Mouse (Mus musculus) forebrain, embryonic 16.5 days (tissue): ENCODE measurements around the gene Irs1. TPM values are rescaled to one million over a fixed set of nuclear protein-coding genes. Genes with fewer than 3 reads are reported as not detected.

ENCODE experiments used
- ATAC-seq: fragments of 200-750 bp; cut with Nextera tagmentation; 2 replicates; pipeline ENCODE4 v1.8.0; 2017; ENCODE audit warnings: mild to moderate bottlenecking, moderate library complexity
- H3K27ac ChIP-seq: fragments of 300-500 bp; sonication (generic); 2 replicates; pipeline ENCODE4 v1.5.1; 2014; ENCODE audit warnings: low read length, control low read depth
- H3K27me3 ChIP-seq: fragments of 300-500 bp; sonication (generic); replicated peaks from 2 replicates; pipeline ENCODE4 v1.6.1; 2014; ENCODE audit warnings: low read length; ENCODE audit not compliant: control insufficient read depth, insufficient read depth
- H3K36me3 ChIP-seq: fragments of 300-500 bp; sonication (generic); 2 replicates; pipeline ENCODE4 v1.6.1; 2014; ENCODE audit not compliant: control insufficient read depth, insufficient read depth
- H3K4me1 ChIP-seq: fragments of 300-500 bp; sonication (generic); replicated peaks from 2 replicates; pipeline ENCODE4 v1.6.1; 2014; ENCODE audit warnings: low read length; ENCODE audit not compliant: control insufficient read depth, insufficient read depth
- H3K4me2 ChIP-seq: fragments of 300-500 bp; sonication (generic); 2 replicates; pipeline ENCODE4 v1.6.1; 2014; ENCODE audit warnings: mild to moderate bottlenecking, low read length, control low read depth
- H3K4me3 ChIP-seq: fragments of 300-500 bp; sonication (generic); replicated peaks from 2 replicates; pipeline ENCODE4 v1.5.1; 2014; ENCODE audit warnings: mild to moderate bottlenecking, low read length, control low read depth
- H3K9ac ChIP-seq: fragments of 300-500 bp; sonication (generic); replicated peaks from 2 replicates; pipeline ENCODE4 v1.6.1; 2014; ENCODE audit warnings: low read depth, low read length, control low read depth
- H3K9me3 ChIP-seq: fragments of 300-500 bp; sonication (generic); 2 replicates; pipeline ENCODE4 v1.6.1; 2016; ENCODE audit warnings: low read length; ENCODE audit not compliant: control insufficient read depth
- WGBS: fragments of 180-500 bp; shearing (Covaris S2); extraction: QIAGEN DNeasy Blood & Tissue Kit; methylation state at CpG from one replicate; pipeline ENCODE4 v1.1.7; 2014; 5-methylcytosine and 5-hydroxymethylcytosine counted together
- polyA plus RNA-seq: library from polyadenylated mRNA; unstranded; fragments of >200 nt; fragmentation: Nextera tagmentation; extraction: Ambion mirVana; gene quantifications from 2 replicates; pipeline ENCODE4 v1.2.1, GENCODE M21; 2015

Gene Irs1
- polyA plus RNA-seq, 1 experiment from 2014 or later = 9.2 TPM

- ATAC-seq = peak; percentile 2; the same call in 1 of the 2 replicates
- H3K4me2 ChIP-seq = peak overlapping the region; percentile 76
- H3K4me3 ChIP-seq = peak overlapping the region; percentile 54
- H3K9ac ChIP-seq = peak overlapping the region; percentile 73
- H3K27ac ChIP-seq = peak overlapping the region; percentile 96
- H3K9me3 ChIP-seq = no peaks in the 10 kb centered on the region
- no peaks in the 10 kb centered on the region for H3K27me3 ChIP-seq
- no peaks in the 10 kb centered on the region for H3K36me3 ChIP-seq
- WGBS = 0% methylated on average over 1 of the region's 1 CpGs
- peaks cover 47% of the 10 kb centered on the region for H3K4me1 ChIP-seq
Observed at GRCm38 (mm10) chr1:82283901-82284301, 7.3 kb downstream of the Irs1 start.

- H3K27me3 ChIP-seq = no peaks in the 10 kb centered on the region
- peak; percentile 98 for ATAC-seq
- peak overlapping the region; percentile 54 for H3K4me3 ChIP-seq
- H3K9ac ChIP-seq = peak overlapping the region; percentile 73
- H3K36me3 ChIP-seq = no peaks in the 10 kb centered on the region
- WGBS = under 1% methylated on average over 34 of the region's 35 CpGs
- H3K27ac ChIP-seq = peak overlapping the region; percentile 96
- H3K4me1 ChIP-seq = peaks cover 41% of the 10 kb centered on the region
- peak overlapping the region; percentile 76 for H3K4me2 ChIP-seq
- no peaks in the 10 kb centered on the region for H3K9me3 ChIP-seq
Observed at GRCm38 (mm10) chr1:82282992-82283611, 8.1 kb downstream of the Irs1 start.

GRCm38 (mm10) chr1:82281823-82282222 is 9.4 kb downstream of the Irs1 start:
- ATAC-seq = no peak
- peaks cover 9% of the 10 kb centered on the region; the same call in 1 of the 2 replicates for H3K36me3 ChIP-seq
- no peak overlapping the region for H3K4me3 ChIP-seq
- no peak overlapping the region for H3K27ac ChIP-seq
- H3K9me3 ChIP-seq = no peaks in the 10 kb centered on the region
- no peak overlapping the region for H3K4me2 ChIP-seq
- 75% methylated on average over 6 of the region's 6 CpGs for WGBS
- H3K27me3 ChIP-seq = no peaks in the 10 kb centered on the region
- H3K4me1 ChIP-seq = peaks cover 29% of the 10 kb centered on the region
- H3K9ac ChIP-seq = no peak overlapping the region

- no peaks in the 10 kb centered on the region for H3K27me3 ChIP-seq
- peaks cover 18% of the 10 kb centered on the region for H3K4me1 ChIP-seq
- H3K9ac ChIP-seq = no peak overlapping the region
- H3K27ac ChIP-seq = no peak overlapping the region
- H3K9me3 ChIP-seq = no peaks in the 10 kb centered on the region
- H3K4me3 ChIP-seq = no peak overlapping the region
- WGBS = 70% methylated on average over 1 of the region's 1 CpGs
- ATAC-seq = no peak
- H3K36me3 ChIP-seq = peaks cover 9% of the 10 kb centered on the region; the same call in 1 of the 2 replicates
- no peak overlapping the region for H3K4me2 ChIP-seq
Observed at GRCm38 (mm10) chr1:82279768-82280167, 11.4 kb downstream of the Irs1 start.

GRCm38 (mm10) chr1:82274361-82274760 is 16.9 kb downstream of the Irs1 start:
- Histone ChIP-seq H3K9me3 (no peaks in the 10 kb centered on the region), H3K27me3 (no peaks in the 10 kb centered on the region), H3K4me3 (no peak overlapping the region), H3K36me3 (peaks cover 9% of the 10 kb centered on the region; the same call in 1 of the 2 replicates), H3K4me1 (peaks cover 7% of the 10 kb centered on the region), H3K4me2 (no peak overlapping the region), H3K9ac (no peak overlapping the region), H3K27ac (no peak overlapping the region)
- no peak for ATAC-seq
- WGBS = 29% methylated on average over 1 of the region's 1 CpGs

- no peaks in the 10 kb centered on the region for H3K27me3 ChIP-seq
- H3K9ac ChIP-seq = no peak overlapping the region
- ATAC-seq = no peak
- peaks cover 7% of the 10 kb centered on the region for H3K4me1 ChIP-seq
- no peak overlapping the region for H3K27ac ChIP-seq
- WGBS = 4% methylated on average over 6 of the region's 6 CpGs
- H3K4me3 ChIP-seq = no peak overlapping the region
- peaks cover 9% of the 10 kb centered on the region; the same call in 1 of the 2 replicates for H3K36me3 ChIP-seq
- H3K9me3 ChIP-seq = no peaks in the 10 kb centered on the region
- H3K4me2 ChIP-seq = no peak overlapping the region
Observed at GRCm38 (mm10) chr1:82273529-82273928, 17.7 kb downstream of the Irs1 start.

GRCm38 (mm10) chr1:82272231-82272630 is 19.0 kb downstream of the Irs1 start:
- Histone ChIP-seq H3K27ac (no peak overlapping the region), H3K4me1 (peaks cover 7% of the 10 kb centered on the region), H3K27me3 (no peaks in the 10 kb centered on the region), H3K9me3 (no peaks in the 10 kb centered on the region), H3K36me3 (peaks cover 4% of the 10 kb centered on the region; the same call in 1 of the 2 replicates), H3K4me2 (no peak overlapping the region), H3K4me3 (no peak overlapping the region), H3K9ac (no peak overlapping the region)
- no peak for ATAC-seq
- whole genome bisulfite sequencing = 47% methylated on average over 5 of the region's 5 CpGs

GRCm38 (mm10) chr1:82267547-82267946 is 23.7 kb downstream of the Irs1 start:
- no peaks in the 10 kb centered on the region for H3K4me1 ChIP-seq
- no peak overlapping the region for H3K4me3 ChIP-seq
- H3K9me3 ChIP-seq = no peaks in the 10 kb centered on the region
- H3K27ac ChIP-seq = no peak overlapping the region
- WGBS = 88% methylated on average over 4 of the region's 4 CpGs
- no peak overlapping the region for H3K9ac ChIP-seq
- H3K4me2 ChIP-seq = no peak overlapping the region
- H3K36me3 ChIP-seq = no peaks in the 10 kb centered on the region
- ATAC-seq = no peak
- no peaks in the 10 kb centered on the region for H3K27me3 ChIP-seq

GRCm38 (mm10) chr1:82262331-82262730 is 28.9 kb downstream of the Irs1 start:
- no peak overlapping the region for H3K27ac ChIP-seq

More at GRCm38 (mm10) chr1:82262331-82262730, 28.9 kb downstream of the Irs1 start:
- Histone ChIP-seq H3K36me3 (no peaks in the 10 kb centered on the region), H3K4me3 (no peak overlapping the region), H3K9ac (no peak overlapping the region), H3K4me2 (no peak overlapping the region), H3K4me1 (peaks cover 17% of the 10 kb centered on the region), H3K27me3 (no peaks in the 10 kb centered on the region), H3K9me3 (no peaks in the 10 kb centered on the region)
- 23% methylated on average over 1 of the region's 1 CpGs for WGBS
- no peak for ATAC-seq
